Mouse (Mus musculus) retina, adult 2 months (tissue): ENCODE data around the gene Ccdc121.

Experiments used
- DNase-seq: peaks from one replicate; pipeline ENCODE4 v3.0.0-alpha.2; 2012; ENCODE audit warnings: low read depth, low spot score

Ccdc121 gene

DNA sequence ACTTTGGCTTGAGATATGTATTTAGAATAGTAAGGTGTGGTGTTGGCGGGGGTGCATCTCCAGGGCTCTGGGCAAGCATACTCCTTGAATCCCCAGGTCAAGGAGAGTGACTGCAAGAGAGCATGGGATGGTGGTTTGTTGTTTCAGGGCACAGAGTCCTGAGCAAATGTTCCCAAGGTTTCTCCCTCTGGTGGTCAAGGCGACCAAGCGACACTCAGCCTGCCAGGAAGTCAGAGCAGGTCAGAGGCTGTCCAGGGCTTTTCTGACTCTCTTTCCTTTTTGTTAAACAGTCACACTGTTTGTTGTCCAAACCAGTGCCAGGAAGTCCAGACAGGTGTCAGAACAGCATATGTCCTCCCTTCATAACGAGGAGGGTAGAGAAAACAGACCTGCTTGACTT lies at the start of gene Ccdc121:
Gene Ccdc121 (minus strand): TSS at position 145 of the 400 bp plus-strand sequence.
- no peak for DNase-seq

DNA sequence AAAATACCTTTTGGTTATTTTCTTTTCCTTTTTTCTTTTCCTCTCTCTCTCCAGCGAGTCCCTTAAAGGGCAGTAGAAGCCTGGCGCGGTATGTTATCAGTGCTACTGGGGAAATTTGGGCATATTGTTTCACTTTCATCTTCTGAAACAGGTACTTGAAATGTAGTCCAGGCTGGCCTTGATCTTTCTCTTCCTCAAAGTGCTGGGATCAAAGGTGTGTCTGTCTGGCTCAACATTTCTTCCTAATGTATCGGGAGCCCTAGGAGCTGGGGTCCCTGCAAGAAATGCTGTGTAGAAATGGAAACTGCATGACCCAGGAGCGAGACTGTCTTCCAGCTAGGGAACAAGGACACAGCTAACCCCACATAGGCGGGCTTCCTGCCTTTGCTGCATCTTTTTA lies 49.1 kb upstream of the Ccdc121 start:
- DNase-seq, result no peak

DNA sequence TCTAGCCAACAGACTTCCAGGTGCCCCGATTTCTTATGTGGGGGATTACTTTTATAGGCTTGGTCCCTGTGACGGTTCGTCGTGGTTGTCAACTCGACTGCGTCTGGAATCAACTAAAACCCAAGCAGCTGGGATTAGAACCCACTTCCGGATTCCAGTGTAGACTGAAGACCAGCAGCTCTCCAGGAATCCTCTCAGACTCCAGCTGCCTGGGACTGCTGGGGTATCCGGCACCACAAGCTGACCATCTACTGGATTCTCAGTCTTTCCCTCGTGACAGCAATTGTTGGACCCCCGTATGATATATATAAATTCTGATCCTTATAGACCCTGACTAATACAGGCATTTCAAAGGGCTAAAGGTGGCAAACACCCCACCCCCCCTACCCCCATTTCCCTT lies 48.4 kb upstream of the Ccdc121 start:
- no peak for DNase-seq

DNA sequence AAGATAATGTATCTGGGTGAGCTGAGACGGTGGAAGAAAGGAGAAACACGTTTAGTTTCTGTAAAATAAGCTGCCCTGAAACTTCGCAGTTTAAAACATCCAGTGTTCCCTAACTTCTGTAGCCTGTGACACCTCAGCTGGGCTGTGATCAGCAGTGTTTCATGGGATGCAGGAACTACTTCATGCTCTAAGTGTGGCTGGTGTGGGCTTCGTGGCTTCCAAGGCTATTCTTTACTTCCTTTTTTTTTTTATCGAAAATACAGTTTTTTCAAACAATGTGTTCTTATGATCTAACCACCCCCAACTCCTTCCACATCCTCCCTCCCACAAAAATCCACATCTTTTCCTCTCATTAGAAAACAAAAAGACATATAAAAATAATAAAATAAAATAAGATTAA lies 44.2 kb upstream of the Ccdc121 start:
- no peak for DNase-seq

DNA sequence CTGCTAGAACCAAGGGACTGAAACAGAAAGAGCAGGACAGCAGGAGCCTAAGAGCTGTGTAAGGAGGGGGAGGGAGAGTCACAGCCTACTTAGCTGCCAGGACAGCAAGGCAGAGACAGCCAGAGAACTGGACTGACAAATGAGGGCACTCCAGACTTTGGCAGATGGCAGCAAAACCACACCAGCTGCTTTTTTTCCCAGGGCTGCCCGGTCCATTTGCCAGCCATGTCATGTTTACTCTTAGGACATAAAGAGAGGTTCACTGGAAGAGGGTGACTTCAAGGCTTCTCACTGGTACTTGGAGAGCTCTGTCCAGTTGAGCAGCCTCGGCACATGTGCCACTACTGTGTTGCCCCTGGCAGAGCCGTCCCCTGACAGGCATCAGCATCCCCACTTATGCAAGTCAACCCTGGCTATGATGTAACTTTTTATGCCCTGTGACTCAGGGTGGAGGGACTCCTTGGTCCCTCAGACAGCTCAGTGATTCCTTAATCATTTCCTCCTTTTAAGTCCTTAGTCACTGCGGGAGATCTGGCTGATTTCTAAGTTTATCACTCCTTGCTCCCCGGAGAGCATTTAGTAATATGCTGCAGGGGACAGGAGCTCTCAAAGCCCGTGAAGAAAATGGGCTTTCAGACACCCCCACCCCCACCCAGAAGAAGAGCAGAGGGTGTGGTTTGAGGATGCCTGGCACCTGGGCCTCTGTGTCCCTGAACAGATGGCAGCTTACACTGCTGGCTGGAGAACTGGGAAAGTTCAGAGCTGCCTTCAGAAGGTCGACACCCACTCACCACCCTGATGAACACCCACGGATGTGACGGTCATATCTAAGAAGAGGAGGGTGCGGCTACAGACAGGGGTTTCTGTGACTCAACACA lies 41.5 kb upstream of the Ccdc121 start:
- DNase-seq, result peak; percentile 11

DNA sequence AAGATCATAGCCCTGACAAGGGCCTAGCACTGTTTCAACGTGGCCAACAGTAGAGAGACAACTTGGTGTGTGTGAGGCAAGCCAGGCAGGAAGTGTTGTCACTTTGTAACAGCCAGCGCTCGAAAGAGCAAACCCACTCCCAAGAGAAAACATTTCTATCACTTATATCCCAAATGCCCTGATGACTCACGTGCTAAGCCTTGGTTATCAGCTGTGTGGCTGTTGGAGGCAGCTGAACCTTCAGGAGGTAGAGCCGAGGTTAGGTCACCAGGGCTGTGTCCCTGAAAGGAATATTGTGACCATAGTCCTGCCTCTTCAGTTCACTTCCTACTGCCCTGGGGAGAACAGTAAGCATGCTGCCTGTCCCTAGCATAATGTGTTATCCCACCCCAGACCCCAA lies 39.6 kb upstream of the Ccdc121 start:
- DNase-seq, result no peak

DNA sequence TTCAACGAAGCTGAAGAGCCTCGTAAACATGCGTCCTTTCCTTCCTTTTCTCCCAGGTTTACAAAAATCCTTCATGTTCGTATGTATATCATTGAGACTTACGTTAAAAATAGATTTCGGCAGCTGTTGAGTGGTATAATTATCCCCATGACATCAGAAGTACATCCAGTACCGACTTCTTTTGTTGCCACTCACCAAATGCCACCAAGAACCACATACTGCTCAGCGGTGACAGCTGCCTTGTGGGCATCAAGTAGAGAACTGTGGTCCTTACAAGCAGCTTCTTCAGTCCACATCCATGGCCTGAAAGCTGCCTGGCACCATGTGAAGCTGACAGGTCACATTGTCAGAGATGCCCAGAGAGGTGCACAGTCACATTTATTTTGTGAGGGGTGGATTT lies 38.7 kb upstream of the Ccdc121 start:
- DNase-seq, result no peak

DNA sequence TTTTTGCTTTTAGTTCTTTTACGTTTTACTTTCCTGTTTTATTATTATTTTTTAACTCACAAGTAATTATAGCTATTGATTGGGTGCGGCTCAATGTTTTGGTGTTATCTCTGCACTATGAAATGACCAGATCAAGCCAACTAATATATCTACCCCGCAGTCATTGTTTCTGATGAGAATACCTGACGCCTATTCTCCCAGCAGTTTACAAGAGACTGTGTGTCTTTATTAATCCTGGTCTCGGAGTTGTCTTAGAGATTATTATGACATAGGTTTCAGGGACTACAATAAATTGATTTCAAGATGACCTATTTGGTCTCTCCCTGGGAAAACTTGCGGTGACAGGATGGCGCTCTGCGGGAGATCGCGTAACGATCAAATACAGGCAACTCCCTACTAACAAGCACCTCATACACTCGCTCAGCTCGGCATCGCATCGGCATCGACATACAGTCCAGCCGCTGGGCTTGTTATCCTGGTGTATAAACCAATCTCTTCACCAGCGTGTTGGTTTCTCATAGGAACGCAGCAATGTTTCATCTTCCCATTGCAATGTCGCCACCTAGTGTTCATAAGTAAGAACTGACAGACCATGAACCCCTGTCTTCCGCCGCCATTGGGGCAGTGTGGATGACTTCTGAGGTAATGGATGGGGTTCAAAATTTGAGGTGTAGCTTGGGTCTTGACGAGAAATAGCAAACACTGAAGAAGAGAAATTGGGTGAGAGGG lies 34.0 kb upstream of the Ccdc121 start:
- DNase-seq, result peak; percentile 47

DNA sequence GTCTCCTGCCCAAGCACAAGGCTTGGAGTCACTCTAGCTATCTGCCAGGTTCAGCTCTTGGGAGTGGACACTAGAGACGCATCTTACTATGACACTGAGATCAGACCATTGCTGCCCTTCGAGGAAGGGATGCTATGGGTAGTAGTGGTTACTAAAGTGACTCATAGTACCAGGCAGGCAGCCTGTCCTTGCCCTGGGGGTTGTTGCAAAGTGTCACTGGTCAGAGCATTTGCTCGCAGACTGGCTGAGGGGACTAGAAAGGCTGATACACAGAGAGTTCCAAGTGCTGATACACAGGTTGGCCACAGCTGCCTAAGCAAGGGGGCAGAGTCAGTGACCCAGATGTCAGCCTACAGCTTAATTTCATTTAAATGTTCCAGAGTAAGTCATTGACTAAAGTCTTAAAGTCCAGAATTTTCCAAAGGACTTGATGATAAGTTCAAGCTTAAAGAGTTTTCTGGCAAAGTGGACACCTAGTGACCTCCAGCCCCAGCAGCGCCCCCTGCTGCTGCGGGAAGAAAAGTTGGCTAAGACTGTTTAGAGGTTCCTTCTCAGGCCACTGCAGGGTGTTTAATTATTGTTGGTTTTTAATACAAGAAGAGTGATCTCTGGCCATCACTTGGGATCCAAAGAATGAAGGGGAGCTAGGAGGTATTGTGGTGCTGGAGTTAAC lies 32.6 kb upstream of the Ccdc121 start:
- no peak for DNase-seq

DNA sequence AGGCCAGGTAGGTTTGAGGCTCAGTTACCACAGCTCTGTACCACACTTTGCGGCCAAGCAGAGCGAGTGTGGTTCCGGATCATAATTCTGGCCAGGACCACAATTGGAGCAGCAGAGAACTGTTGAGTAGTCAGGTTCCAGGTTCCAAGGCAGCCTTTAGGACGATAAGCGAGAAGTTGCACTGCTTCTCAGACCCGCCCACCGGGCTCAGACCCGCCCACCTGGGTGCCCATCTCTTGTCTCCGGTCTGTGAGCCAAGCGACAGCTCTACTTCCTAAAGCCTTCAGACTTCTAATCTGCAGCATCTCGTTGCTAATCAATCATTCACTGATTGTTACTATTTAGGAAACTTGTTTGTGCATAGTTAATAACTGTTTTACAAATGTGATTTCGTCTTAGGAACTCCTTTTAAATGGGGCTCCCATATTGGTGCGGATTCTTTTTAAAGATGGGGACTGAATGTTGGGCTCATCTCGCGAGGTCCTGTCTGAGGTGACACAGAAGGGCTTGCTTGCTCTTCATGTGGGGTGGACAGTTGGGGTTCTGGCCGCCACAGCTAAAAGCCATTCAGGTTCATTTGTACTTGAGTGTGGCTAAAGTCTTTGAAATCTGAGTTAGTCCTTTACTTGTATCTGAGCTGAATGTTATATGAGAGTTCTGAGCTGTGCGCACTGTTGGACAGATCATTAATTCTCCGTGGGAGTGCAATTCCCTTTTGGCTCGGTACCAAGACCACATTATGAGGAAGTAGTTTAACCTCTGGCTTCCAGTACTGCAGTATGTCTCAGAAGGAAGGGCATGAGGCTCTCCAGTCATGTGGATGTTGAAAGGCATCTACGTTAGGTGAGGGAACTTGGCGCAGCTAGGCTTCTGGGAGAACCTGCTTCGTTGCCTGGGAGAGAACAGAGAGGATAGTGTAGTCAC lies 28.9 kb upstream of the Ccdc121 start:
- DNase-seq, result no peak

DNA sequence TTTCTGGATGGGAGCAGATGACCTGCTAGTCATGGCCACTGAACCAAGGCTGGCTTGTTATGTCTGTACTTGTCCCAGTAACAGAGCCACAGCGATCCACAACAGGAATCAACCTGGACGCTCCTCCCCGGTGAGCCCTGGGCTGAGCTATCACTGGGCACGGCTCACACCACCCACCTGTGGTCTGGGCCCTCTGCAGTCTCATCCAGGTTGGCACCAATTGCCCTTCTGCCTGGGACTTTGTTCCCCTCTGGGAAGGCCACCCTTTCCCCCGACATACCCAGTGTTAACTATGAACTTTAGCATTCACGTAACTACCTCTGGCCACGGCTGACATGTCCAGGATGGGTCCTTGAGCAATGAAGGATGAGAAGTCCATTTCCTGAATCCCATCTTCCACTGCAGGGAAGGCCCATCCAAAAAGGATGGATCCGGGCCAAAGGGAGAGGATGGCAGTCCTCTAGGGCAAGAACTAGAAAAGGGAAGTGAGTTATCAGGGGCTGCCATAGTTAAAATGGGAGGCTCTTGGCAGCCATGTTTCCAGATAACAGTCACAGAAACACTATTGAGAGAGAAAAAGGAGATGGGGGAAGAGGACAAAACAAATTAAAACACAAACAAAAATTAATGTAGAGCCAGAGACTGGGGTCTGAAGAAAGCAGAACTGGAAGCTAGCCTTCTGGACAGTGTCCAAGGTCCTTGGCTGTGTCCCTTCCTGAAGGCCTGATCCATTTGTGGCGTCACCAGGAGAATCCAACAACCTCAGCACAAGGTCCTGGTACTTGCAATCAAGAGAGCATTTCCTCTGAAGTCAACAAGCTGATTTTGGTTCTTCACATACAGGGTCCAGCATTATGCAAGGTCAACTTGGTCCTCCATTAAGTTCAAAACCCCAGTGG lies 26.6 kb upstream of the Ccdc121 start:
- DNase-seq, result no peak

DNA sequence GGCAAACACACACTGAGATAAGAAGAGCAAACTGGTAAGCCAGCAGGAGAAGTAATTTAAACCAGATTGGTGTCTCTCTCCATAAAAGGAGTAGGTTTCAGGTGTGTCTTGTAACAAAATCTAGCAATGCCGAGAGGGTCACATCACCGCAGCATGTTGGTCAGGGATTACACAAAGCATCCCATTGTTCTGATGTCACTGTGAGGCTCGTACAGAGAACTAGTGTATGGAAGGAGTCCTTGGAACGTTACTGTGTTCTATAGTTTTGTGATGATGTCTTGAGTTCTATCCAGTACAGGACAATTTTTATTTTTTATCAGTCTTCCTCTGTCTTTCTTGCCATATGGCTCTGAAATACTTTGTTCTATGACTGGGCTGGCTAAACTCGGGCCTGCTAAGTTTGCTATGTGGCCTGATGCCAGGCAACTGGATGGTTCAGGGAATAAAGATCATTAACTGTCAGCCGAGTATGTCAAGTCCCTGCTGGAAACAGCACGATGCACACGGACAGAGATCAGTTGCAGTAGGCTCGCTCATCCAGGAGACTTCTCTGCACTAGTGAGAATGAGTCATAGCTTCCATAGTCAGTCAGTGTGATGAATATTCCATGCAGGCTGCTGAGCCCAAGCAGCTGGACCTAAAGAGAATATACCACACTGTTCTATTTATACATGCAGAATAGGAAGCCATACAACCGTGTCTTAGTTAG lies 24.1 kb upstream of the Ccdc121 start:
- no peak for DNase-seq

DNA sequence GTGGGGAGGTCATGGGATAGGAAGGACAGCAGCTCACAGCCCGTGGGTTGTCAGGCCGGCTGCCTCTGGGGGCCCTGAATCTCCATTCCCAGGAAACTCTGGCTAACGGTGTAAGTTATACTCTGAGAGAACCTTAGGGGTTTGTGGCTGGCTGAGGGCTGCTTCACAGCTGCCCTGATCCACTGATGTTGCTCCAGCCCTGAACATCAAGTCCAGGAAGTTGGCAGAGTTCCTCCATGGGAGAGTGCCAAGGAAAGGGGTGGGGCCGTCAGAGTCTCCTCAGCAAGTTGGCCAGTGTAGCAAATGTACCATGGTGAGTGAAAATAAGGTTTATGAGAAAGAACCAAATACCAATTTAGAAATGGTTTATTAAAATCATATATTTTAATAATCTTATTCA lies 18.1 kb upstream of the Ccdc121 start:
- no peak for DNase-seq

DNA sequence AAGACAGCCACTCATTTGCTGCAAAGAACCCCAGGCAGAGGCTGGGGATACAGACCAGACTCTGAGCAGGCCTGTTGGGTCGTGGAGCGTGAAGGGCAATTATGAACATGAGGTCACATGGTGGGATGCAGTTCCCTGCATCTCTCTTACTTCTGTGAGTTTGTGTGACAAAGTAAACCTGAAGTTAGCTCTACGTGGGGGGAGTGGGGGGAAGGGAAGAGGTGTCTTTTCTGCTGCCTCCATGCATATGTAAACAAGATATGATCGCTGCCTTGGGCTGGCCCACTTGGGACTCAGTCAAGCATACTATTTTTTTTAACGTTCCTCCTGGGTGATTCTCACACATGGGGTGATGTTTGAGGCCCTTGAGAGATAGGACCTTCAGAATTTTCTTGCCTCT lies 14.7 kb upstream of the Ccdc121 start:
- DNase-seq, result no peak

DNA sequence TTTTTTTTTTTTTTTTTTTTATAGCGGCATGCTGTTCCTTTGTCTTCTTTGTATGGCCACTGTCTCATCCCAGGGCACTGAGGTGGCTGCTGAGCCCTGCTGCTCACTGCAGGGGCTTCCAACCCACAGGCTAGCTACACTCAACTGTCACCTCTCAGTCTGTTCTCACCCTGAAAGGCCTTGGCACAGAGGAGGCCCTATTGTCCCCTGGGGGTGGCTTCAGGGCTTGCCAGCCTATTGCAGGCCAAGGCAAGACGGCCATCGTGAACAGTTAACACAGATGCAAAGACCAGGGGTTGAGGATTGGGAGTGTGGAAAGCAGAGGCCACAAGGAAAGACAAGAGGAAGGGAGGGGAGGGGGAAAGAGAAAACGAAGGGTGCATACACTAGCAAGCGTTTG lies 12.6 kb upstream of the Ccdc121 start:
- DNase-seq, result no peak

DNA sequence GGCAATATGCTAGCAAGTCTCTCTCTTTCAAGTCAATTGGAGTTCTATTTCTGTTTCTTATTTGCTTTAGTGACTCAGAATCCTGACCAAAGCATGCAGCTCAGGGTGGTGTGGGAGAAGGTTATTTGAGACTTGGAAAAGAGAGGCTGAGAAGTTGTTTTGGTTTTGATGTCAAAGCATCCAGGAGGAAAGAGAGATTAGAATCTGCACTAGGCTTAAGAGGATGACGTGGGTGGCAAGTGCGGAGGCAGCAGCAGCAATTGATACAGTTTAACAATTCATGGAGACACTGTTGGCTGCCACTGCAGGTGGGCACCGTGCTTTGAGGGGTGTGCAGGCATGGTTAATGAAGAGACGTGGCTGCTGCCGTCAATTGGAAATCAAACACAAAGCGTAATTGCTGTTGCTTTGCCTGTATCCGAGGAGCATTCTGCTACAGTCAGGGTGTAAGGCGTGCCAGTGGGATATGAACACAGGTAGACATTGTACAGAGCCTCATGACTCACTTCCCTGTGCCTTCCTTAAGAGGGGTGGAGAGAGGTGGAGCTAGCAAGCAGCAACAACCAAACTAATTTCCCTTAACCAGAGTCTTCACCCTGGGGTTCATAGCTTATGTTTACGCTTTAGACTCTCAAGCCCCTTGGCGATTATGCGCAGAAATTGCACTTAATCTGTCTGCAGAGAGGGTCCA lies 10.3 kb upstream of the Ccdc121 start:
- DNase-seq, result no peak

DNA sequence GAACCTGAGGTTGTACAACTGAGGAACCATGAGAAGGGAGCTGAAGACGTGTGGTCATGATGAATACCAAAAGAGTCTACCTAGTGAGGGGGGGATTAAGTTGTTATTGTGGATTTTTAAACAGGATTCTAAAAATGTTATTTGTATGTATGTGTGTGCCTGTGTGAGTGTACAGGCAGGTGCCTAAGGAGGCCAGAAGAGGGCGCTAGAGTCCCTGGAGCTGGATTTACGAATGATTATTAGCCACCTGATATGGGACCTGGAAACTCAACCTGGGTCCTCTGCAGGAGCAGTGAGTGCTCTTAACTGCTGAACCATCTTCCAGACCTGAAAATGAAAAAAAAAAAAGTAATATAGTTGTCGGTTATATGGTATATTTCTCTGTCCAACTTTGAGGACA lies 7.9 kb upstream of the Ccdc121 start:
- DNase-seq, result no peak

DNA sequence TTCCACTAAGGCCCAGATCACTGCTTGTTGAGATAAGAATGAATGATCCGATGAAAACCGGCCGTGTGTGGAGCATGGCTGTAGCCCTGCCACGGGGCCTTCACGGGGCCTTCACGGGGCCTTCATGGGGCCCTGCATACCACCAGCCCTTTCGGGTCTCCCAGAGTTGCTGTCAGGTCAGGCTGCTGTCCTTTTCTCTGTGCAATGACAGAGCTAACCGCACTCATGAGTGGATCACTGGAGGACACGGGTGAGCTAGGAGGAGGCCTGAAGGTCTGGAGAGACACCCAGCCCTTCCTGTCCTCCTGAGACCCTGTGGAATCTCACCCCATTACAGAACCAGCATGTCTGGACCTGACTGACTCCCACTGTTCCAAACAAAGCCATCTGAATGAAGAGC lies 6.8 kb upstream of the Ccdc121 start:
- DNase-seq, result no peak

DNA sequence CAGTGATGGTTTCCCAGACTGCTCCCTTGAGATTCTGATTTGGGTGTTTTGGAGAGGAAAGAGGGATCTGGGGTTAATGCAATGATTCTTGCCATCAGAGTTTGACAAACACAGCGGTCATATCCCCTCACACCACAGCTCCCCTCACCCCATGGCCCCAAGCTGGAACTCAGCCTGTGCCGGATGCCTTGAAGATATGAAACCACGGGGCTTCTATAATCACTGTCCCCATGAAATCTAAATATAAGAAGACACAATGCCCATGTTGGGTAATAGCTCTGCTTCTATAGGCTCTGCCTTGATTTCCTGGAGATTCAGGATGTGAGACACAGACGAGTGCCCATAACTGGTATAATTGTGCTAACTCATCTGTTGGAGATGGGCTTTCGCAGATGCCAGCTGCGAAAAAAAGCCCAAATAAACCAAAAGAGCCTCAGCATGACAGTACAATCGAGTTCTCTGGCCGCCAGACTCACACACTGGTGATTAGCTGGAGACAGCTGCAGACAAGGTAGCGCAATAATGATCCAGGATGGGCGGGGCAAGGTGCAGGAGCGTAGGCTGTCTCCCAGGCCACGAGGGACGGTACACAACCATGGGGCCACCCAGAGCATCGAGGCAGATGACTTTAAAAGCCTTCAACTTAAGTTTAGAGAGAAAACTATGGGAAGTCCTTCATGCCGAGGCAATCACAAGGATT lies 1.3 kb upstream of the Ccdc121 start:
- DNase-seq, result no peak
